Mouse (Mus musculus) bone marrow macrophage, adult 2 months (primary cell): Measurements from ENCODE around the gene Paqr3.

Experiments
- CTCF ChIP-seq: IDR thresholded peaks from 2 replicates; pipeline ENCODE4 v1.5.1; 2012; ENCODE audit warnings: low read depth, mild to moderate bottlenecking, low read length, moderate library complexity
- POLR2A ChIP-seq: IDR thresholded peaks from 2 replicates; pipeline ENCODE4 v1.6.1; 2012; ENCODE audit warnings: mild to moderate bottlenecking, low read depth, low read length, borderline replicate concordance

GRCm38 (mm10) chr5:97045260-97045659 is 66.1 kb downstream of the Paqr3 start:
- TF ChIP-seq POLR2A: no peak
- no peak for TF ChIP-seq CTCF
